Mouse (Mus musculus) CD4-positive, CD25-positive, alpha-beta regulatory T cell, adult 9 weeks (primary cell): Measurements from ENCODE around the gene Slc17a6. TPM values are rescaled to one million over a fixed set of nuclear protein-coding genes. Genes with fewer than 3 reads are reported as not detected.

Source experiments
- polyA plus RNA-seq: library from polyadenylated mRNA; unstranded; fragments of 100-300 nt; shearing (Covaris generic); gene quantifications from one replicate; pipeline ENCODE4 v1.2.1, GENCODE M21; 2017

Slc17a6 gene
- not detected for polyA plus RNA-seq

DNA sequence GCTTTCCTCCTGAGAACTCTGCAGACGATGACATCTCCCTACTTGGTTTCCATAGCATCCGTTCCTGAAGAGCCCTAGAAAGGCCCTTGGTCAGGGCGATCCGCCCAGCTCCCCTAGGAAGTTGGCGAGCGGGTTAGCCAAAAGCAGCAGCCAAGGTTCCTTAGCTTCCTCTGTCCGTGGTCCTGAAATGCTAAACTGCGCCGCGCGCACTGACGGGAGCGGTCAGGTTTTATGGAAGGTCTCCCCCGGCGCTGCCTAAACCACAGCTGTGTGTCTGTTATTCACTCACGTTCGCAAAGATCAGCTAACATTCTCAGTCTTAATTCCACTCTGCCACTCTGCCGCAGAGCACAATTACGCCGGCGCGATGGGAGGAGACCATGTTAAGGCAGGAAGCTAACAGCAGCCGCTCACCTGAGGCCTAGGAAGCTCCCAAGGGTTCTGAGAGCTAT, at the start of gene Slc17a6:
TSS of gene Slc17a6 (plus strand) at position 313 of the 452 bp plus-strand sequence.

Other genes starting within 250 kb of the Slc17a6 start
- not detected for gene Ano5, start 111.0 kb upstream of the Slc17a6 start, polyA plus RNA-seq
- 0.97 TPM for gene Gas2, start 240.0 kb downstream of the Slc17a6 start, polyA plus RNA-seq
- 0.74 TPM for gene Fancf, start 240.3 kb downstream of the Slc17a6 start, polyA plus RNA-seq